Mouse (Mus musculus): Measurements from ENCODE around the gene Ftl1-ps1. TPM values are rescaled to one million over a fixed set of nuclear protein-coding genes. Genes with fewer than 3 reads are reported as not detected.

Ftl1-ps1 gene
- 29.9 and 39.2 TPM in 2 replicates for polyA plus RNA-seq (2012; rRNA removed)

DNA sequence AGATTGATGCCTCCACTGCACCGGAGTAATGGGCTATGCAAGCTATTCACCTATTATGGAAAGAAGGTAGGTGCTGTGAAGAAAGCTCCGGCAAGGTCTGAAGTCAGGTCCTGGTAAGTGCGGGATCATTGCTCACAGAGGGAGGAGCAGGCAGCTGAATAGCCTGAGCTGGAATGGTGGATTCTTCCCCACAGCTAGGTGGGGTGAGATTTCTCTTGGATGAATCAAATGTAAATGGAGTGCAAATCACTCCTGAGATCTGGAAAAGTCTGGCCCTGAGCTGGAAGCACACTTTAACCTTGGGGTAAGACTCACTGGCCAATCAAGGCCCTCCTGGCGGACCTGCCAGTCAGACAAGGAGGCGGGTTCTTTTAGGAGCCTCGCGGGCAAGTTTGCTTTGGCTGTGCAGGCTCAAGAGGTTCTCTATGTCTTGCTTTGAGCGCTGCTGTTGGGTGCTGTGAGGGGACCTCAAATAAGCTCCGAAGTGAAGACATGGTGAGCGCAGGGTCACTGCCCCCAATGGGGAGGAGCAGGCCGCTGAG is at the start of gene Ftl1-ps1:
Gene Ftl1-ps1 (plus strand): TSS at position 397 of the 542 bp plus-strand sequence.

GRCm38 (mm10) chr13:74363859-74364235 is 35.6 kb upstream of the Ftl1-ps1 start, which contains the start of gene Lrrc14b:
Gene Lrrc14b, minus strand, starts transcription at chr13:74364005.

GRCm38 (mm10) chr13:74390371-74390990 is 9.0 kb upstream of the Ftl1-ps1 start, which contains the start of gene Zfp72:
Gene Zfp72, minus strand, starts transcription at chr13:74390836.

Other genes starting within 250 kb of the Ftl1-ps1 start
- gene Exoc3, start 191.0 kb upstream of the Ftl1-ps1 start, polyA plus RNA-seq (2012; rRNA removed) = 58.7 and 62.9 TPM in 2 replicates
- 2.3 and 2.5 TPM in 2 replicates for gene Ahrr, start 107.4 kb upstream of the Ftl1-ps1 start, polyA plus RNA-seq (2012; rRNA removed)
- gene Pdcd6, start 82.1 kb upstream of the Ftl1-ps1 start, polyA plus RNA-seq (2012; rRNA removed) = 141 and 148 TPM in 2 replicates
- gene Sdha, start 49.4 kb upstream of the Ftl1-ps1 start, polyA plus RNA-seq (2012; rRNA removed) = 150 and 162 TPM in 2 replicates
- 20.5 and 21.8 TPM in 2 replicates for gene Ccdc127, start 49.4 kb upstream of the Ftl1-ps1 start, polyA plus RNA-seq (2012; rRNA removed)
- gene Lrrc14b, start 35.7 kb upstream of the Ftl1-ps1 start, polyA plus RNA-seq (2012; rRNA removed) = 0.09 and 0.40 TPM in 2 replicates
- gene Zfp72, start 8.9 kb upstream of the Ftl1-ps1 start, polyA plus RNA-seq (2012; rRNA removed) = 3.2 and 3.3 TPM in 2 replicates
- 6.6 and 7.0 TPM in 2 replicates for gene Zfp825, start 94.3 kb downstream of the Ftl1-ps1 start, polyA plus RNA-seq (2012; rRNA removed)
- 2.5 and 4.3 TPM in 2 replicates for gene Erap1, start 239.9 kb downstream of the Ftl1-ps1 start, polyA plus RNA-seq (2012; rRNA removed)

All from central nervous system, embryonic 18 days (tissue).